Mouse (Mus musculus): Measurements from ENCODE around the gene Tmigd1.
A peak's percentile ranks its signal among the peaks of the same experiment; 100 is the strongest.

The Tmigd1 gene

GRCm38 (mm10) chr11:76901579-76902361 lies at the start of gene Tmigd1:
Gene Tmigd1, plus strand, starts transcription at chr11:76902159.
- DNase-seq, result no peak

- peak; percentile 34 for DNase-seq
These were observed 47.3 kb upstream of the Tmigd1 start for GRCm38 (mm10) chr11:76854475-76855341.

GRCm38 (mm10) chr11:76856601-76857000 lies 45.4 kb upstream of the Tmigd1 start:
- no peak for DNase-seq

- DNase-seq, result no peak
These were observed 44.8 kb upstream of the Tmigd1 start for GRCm38 (mm10) chr11:76857111-76857510.

GRCm38 (mm10) chr11:76858781-76859180 lies 43.2 kb upstream of the Tmigd1 start:
- no peak for DNase-seq

GRCm38 (mm10) chr11:76859261-76859660 lies 42.7 kb upstream of the Tmigd1 start:
- DNase-seq, result no peak

- DNase-seq, result no peak
These were observed 40.8 kb upstream of the Tmigd1 start for GRCm38 (mm10) chr11:76861185-76861584.

- no peak for DNase-seq
These were observed 29.3 kb upstream of the Tmigd1 start for GRCm38 (mm10) chr11:76872556-76873234.

- no peak for DNase-seq
These were observed 28.1 kb upstream of the Tmigd1 start for GRCm38 (mm10) chr11:76873865-76874264.

- no peak for DNase-seq
These were observed 27.2 kb upstream of the Tmigd1 start for GRCm38 (mm10) chr11:76874766-76875165.

GRCm38 (mm10) chr11:76879816-76880215 lies 22.1 kb upstream of the Tmigd1 start:
- DNase-seq, result no peak

GRCm38 (mm10) chr11:76884451-76884850 lies 17.5 kb upstream of the Tmigd1 start:
- no peak for DNase-seq

GRCm38 (mm10) chr11:76889339-76890164 lies 12.4 kb upstream of the Tmigd1 start:
- DNase-seq, result peak; percentile 64

GRCm38 (mm10) chr11:76891171-76891570 lies 10.8 kb upstream of the Tmigd1 start:
- no peak for DNase-seq

GRCm38 (mm10) chr11:76891738-76892349 lies 10.1 kb upstream of the Tmigd1 start:
- no peak for DNase-seq

- DNase-seq, result no peak
These were observed 9.0 kb upstream of the Tmigd1 start for GRCm38 (mm10) chr11:76892972-76893371.

GRCm38 (mm10) chr11:76893570-76893969 lies 8.4 kb upstream of the Tmigd1 start:
- DNase-seq, result peak; percentile 58

- peak; percentile 69 for DNase-seq
These were observed 7.7 kb upstream of the Tmigd1 start for GRCm38 (mm10) chr11:76894240-76894639.

- no peak for DNase-seq
These were observed 5.6 kb upstream of the Tmigd1 start for GRCm38 (mm10) chr11:76896360-76896759.

- no peak for DNase-seq
These were observed 4.8 kb upstream of the Tmigd1 start for GRCm38 (mm10) chr11:76897126-76897525.

GRCm38 (mm10) chr11:76897871-76898270 lies 4.1 kb upstream of the Tmigd1 start:
- no peak for DNase-seq

- DNase-seq, result no peak
These were observed 3.2 kb upstream of the Tmigd1 start for GRCm38 (mm10) chr11:76898751-76899150.
